Mouse (Mus musculus): Measurements from ENCODE around the gene Mid1ip1. TPM values are rescaled to one million over a fixed set of nuclear protein-coding genes. Genes with fewer than 3 reads are reported as not detected.
A peak's percentile ranks its signal among the peaks of the same experiment; 100 is the strongest.

Gene Mid1ip1
- polyA plus RNA-seq, 1 experiment from 2014 or later, result 20.6 TPM

DNA sequence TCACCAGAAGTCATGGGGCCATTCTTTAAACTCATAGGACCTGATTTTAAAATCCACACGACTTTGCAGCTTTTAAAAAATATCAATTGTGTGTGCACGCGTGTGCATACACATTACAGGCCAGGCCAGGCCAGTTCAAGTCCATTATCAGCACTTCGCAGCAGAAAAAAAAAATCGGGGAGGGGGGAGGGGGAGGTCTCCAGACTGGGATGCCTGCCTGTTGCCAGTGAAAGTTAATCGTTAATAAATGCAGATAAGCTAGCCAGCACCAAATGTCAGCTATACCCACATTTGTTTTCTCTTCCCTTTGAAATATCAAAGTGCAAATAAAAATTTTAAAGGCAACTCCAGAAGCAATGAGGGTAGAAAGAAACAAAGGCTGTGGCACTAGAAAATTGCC lies 5.6 kb downstream of the Mid1ip1 start:
- 43% methylated on average over 6 of the region's 6 CpGs for WGBS
- DNase-seq (ENCODE audit: low spot score) (no peak), ATAC-seq (ENCODE audit: insufficient number of reproducible peaks, low FRiP score, low TSS enrichment, low read depth) (no peak)
- H3K9me3 ChIP-seq (ENCODE audit: control insufficient read depth, low read length), result no peaks in the 10 kb centered on the region
- H3K27ac ChIP-seq (replicated peaks; ENCODE audit: low read depth, low read length), result no peak overlapping the region
- H3K9ac ChIP-seq (ENCODE audit: low read length), result no peak overlapping the region
- no peaks in the 10 kb centered on the region for H3K36me3 ChIP-seq (ENCODE audit: control insufficient read depth, insufficient read depth, low read length)
- H3K4me1 ChIP-seq (ENCODE audit: control insufficient read depth, insufficient read depth, low read length), result no peaks in the 10 kb centered on the region
- no peak overlapping the region for H3K4me2 ChIP-seq (ENCODE audit: low read depth, severe bottlenecking)
- H3K27me3 ChIP-seq (ENCODE audit: control insufficient read depth, insufficient read depth, low read length), result no peaks in the 10 kb centered on the region; the same call in 1 of the 2 replicates
- no peak overlapping the region for H3K4me3 ChIP-seq (ENCODE audit: low read depth, low read length)

DNA sequence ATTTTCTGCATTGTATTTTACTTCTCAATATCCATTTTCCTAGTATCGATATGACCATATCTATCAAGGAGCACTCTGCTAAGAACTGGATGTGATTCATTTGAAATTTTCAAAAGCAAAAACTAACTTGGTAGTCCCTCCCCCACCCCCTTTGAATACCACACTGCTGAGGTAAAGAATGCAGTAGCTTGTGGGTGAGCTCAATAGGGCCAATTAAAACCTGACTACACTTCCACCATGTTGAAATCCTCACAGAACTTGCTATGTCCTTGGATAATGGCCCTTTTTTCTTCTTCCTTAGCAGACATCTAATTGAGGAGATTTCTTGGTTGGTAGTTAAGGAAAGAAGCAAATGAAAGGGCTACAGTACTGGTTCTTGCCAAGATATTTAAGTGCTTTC lies 9.8 kb downstream of the Mid1ip1 start:
- ATAC-seq (ENCODE audit: insufficient number of reproducible peaks, low FRiP score, low TSS enrichment, low read depth) (no peak), DNase-seq (ENCODE audit: low spot score) (no peak)
- H3K9ac ChIP-seq (ENCODE audit: low read length), result no peak overlapping the region
- H3K4me2 ChIP-seq (ENCODE audit: low read depth, severe bottlenecking), result no peak overlapping the region
- no peaks in the 10 kb centered on the region for H3K27me3 ChIP-seq (ENCODE audit: control insufficient read depth, insufficient read depth, low read length)
- H3K4me1 ChIP-seq (ENCODE audit: control insufficient read depth, insufficient read depth, low read length), result no peaks in the 10 kb centered on the region
- 100% methylated on average over 1 of the region's 1 CpGs for WGBS
- H3K36me3 ChIP-seq (ENCODE audit: control insufficient read depth, insufficient read depth, low read length), result no peaks in the 10 kb centered on the region
- H3K4me3 ChIP-seq (ENCODE audit: low read depth, low read length), result no peak overlapping the region
- H3K27ac ChIP-seq (replicated peaks; ENCODE audit: low read depth, low read length), result no peak overlapping the region
- H3K9me3 ChIP-seq (ENCODE audit: control insufficient read depth, low read length), result no peaks in the 10 kb centered on the region

DNA sequence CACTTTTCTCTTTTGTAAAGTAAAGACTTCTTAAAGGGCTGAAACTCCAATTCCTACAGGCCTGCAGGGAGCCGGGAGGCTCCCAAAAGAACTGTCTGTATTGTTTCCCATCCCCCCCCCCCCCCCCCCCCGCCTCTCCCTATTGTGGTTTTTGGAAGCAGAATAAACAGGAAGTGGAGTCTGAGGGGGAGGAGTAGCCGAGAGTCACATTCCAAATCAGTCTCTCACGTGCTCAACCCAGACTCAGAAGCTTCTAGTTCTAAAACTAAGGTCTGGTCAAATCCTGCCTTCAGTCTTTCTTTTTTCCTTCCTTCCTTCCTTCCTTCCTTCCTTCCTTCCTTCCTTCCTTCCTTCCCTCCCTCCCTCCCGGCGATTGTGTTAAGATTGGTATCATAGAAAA lies 14.7 kb downstream of the Mid1ip1 start:
- no peak overlapping the region for H3K27ac ChIP-seq (replicated peaks; ENCODE audit: low read depth, low read length)
- no peak for ATAC-seq (ENCODE audit: insufficient number of reproducible peaks, low FRiP score, low TSS enrichment, low read depth)

DNA sequence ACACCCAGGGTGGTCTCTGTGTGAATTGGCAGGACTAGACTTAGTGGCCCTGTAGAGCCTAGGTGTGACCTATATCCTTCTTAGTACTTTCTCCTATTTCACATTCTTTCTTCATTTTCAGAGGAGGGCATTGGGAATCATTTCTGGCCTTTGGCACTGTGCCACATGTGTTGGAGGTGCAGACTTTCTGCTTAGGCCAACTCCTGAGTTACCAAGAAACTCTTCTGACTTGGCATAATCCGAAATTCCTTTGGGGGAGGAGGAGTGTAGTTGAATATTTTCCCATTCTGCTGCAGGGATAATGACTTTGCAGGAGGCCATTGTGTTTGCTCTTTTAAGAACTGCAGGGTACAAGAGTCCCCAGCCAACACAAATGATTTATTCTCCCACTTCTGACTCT lies 19.6 kb downstream of the Mid1ip1 start:
- H3K4me1 ChIP-seq (ENCODE audit: control insufficient read depth, insufficient read depth, low read length), result 0 out of 2 replicates have a peak, but pooled peaks cover 2% of the 10 kb centered on the region
- H3K27me3 ChIP-seq (ENCODE audit: control insufficient read depth, insufficient read depth, low read length), result no peaks in the 10 kb centered on the region
- H3K4me3 ChIP-seq (ENCODE audit: low read depth, low read length), result no peak overlapping the region
- no peaks in the 10 kb centered on the region for H3K9me3 ChIP-seq (ENCODE audit: control insufficient read depth, low read length)
- peak; percentile 22 for DNase-seq (ENCODE audit: low spot score)
- H3K36me3 ChIP-seq (ENCODE audit: control insufficient read depth, insufficient read depth, low read length), result no peaks in the 10 kb centered on the region
- H3K9ac ChIP-seq (ENCODE audit: low read length), result no peak overlapping the region
- 20% methylated on average over 1 of the region's 1 CpGs for WGBS
- ATAC-seq (ENCODE audit: insufficient number of reproducible peaks, low FRiP score, low TSS enrichment, low read depth), result no peak
- no peak overlapping the region for H3K4me2 ChIP-seq (ENCODE audit: low read depth, severe bottlenecking)
- H3K27ac ChIP-seq (replicated peaks; ENCODE audit: low read depth, low read length), result no peak overlapping the region

More for the DNA sequence above, 14.7 kb downstream of the Mid1ip1 start:
- Histone ChIP-seq H3K27me3 (ENCODE audit: control insufficient read depth, insufficient read depth, low read length) (no peaks in the 10 kb centered on the region), H3K36me3 (ENCODE audit: control insufficient read depth, insufficient read depth, low read length) (no peaks in the 10 kb centered on the region), H3K9me3 (ENCODE audit: control insufficient read depth, low read length) (no peaks in the 10 kb centered on the region), H3K4me3 (ENCODE audit: low read depth, low read length) (no peak overlapping the region), H3K4me2 (ENCODE audit: low read depth, severe bottlenecking) (no peak overlapping the region), H3K9ac (ENCODE audit: low read length) (no peak overlapping the region), H3K4me1 (ENCODE audit: control insufficient read depth, insufficient read depth, low read length) (0 out of 2 replicates have a peak, but pooled peaks cover 2% of the 10 kb centered on the region)
- WGBS, result 33% methylated on average over 6 of the region's 6 CpGs
- no peak for DNase-seq (ENCODE audit: low spot score)

DNA sequence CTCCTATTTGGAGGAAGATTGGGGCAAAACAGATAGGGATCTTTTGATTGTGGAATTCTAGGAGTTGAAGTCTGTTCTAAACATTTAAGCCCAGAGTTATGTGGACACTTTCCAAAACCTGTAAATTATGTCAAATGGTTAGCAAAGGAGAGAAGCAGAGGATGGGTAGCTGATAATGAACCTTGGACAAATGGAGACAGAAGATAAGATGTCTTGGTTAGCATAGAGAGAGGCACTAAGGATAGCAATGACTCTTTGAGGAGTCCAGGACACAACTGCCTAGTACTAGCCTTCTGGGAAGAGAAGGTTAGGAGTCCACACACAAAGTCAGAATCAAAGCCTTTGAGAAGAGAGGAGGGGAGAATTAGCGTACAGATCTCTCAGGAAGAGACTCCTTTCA lies 20.1 kb downstream of the Mid1ip1 start:
- Histone ChIP-seq H3K27ac (replicated peaks; ENCODE audit: low read depth, low read length) (no peak overlapping the region), H3K4me3 (ENCODE audit: low read depth, low read length) (no peak overlapping the region), H3K36me3 (ENCODE audit: control insufficient read depth, insufficient read depth, low read length) (no peaks in the 10 kb centered on the region), H3K4me1 (ENCODE audit: control insufficient read depth, insufficient read depth, low read length) (0 out of 2 replicates have a peak, but pooled peaks cover 2% of the 10 kb centered on the region), H3K27me3 (ENCODE audit: control insufficient read depth, insufficient read depth, low read length) (no peaks in the 10 kb centered on the region), H3K9ac (ENCODE audit: low read length) (no peak overlapping the region), H3K4me2 (ENCODE audit: low read depth, severe bottlenecking) (no peak overlapping the region), H3K9me3 (ENCODE audit: control insufficient read depth, low read length) (no peaks in the 10 kb centered on the region)
- DNase-seq (ENCODE audit: low spot score) (no peak), ATAC-seq (ENCODE audit: insufficient number of reproducible peaks, low FRiP score, low TSS enrichment, low read depth) (no peak)
- WGBS, result 58% methylated on average over 1 of the region's 1 CpGs

DNA sequence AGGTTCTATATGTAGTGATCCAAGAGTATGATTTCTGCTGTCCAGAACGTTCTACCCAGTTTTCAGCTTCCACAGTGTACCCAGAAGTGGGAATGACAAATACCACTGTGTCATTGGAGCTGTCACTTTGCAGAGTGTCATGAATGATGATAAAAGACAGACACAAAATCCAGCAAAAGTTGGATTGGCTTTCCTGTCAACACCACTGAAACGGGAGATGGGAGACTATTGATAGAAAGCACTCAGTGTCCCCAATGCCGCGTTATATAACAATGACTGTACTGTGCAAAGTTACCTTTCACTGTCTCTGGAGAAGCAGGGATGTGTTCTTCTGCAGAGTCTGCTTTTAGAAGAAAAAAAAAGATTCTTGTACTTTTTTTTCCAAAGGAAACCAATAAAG lies 44.1 kb downstream of the Mid1ip1 start:
- Histone ChIP-seq H3K27ac (replicated peaks; ENCODE audit: low read depth, low read length) (no peak overlapping the region), H3K36me3 (ENCODE audit: control insufficient read depth, insufficient read depth, low read length) (no peaks in the 10 kb centered on the region), H3K4me2 (ENCODE audit: low read depth, severe bottlenecking) (no peak overlapping the region), H3K4me1 (ENCODE audit: control insufficient read depth, insufficient read depth, low read length) (no peaks in the 10 kb centered on the region), H3K9me3 (ENCODE audit: control insufficient read depth, low read length) (no peaks in the 10 kb centered on the region), H3K9ac (ENCODE audit: low read length) (no peak overlapping the region), H3K4me3 (ENCODE audit: low read depth, low read length) (no peak overlapping the region), H3K27me3 (ENCODE audit: control insufficient read depth, insufficient read depth, low read length) (no peaks in the 10 kb centered on the region)
- WGBS, result 83% methylated on average over 4 of the region's 4 CpGs
- ATAC-seq (ENCODE audit: insufficient number of reproducible peaks, low FRiP score, low TSS enrichment, low read depth), result no peak
- no peak for DNase-seq (ENCODE audit: low spot score)

DNA sequence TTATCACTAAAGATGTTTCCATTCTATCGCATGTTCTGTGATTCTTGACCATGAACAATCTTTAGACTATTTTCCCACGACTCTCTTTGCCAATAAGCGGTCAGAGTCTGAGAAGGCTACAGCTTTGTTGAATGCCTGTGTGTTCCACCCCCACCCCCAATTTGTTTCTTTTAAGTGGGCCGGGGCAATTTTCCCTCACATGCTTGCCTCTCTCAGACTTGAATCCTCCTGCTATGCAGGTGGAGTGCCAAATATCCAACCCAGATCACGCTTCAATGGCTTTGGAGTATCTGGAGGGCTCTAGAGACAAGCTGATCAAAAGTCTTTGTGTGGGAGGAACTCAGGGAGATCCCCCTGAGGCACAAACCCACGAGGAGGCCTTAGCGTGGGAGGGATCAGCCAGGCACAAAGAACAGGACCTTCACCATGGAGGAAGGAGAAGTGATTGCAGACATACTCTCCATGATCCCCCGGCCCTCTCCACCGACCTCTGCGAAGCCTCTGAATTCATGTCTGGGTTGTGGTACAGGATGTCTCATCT lies 48.7 kb downstream of the Mid1ip1 start:
- H3K4me3 ChIP-seq (ENCODE audit: low read depth, low read length), result no peak overlapping the region
- H3K9ac ChIP-seq (ENCODE audit: low read length), result no peak overlapping the region
- DNase-seq (ENCODE audit: low spot score), result no peak
- no peak for ATAC-seq (ENCODE audit: insufficient number of reproducible peaks, low FRiP score, low TSS enrichment, low read depth)
- H3K27ac ChIP-seq (replicated peaks; ENCODE audit: low read depth, low read length), result no peak overlapping the region
- no peaks in the 10 kb centered on the region for H3K36me3 ChIP-seq (ENCODE audit: control insufficient read depth, insufficient read depth, low read length)
- H3K4me2 ChIP-seq (ENCODE audit: low read depth, severe bottlenecking), result no peak overlapping the region
- H3K9me3 ChIP-seq (ENCODE audit: control insufficient read depth, low read length), result no peaks in the 10 kb centered on the region
- H3K27me3 ChIP-seq (ENCODE audit: control insufficient read depth, insufficient read depth, low read length), result no peaks in the 10 kb centered on the region
- WGBS, result 76% methylated on average over 10 of the region's 10 CpGs
- H3K4me1 ChIP-seq (ENCODE audit: control insufficient read depth, insufficient read depth, low read length), result no peaks in the 10 kb centered on the region

Other genes with a start within 250 kb of the Mid1ip1 start
- gene Tspan7, start 229.9 kb upstream of the Mid1ip1 start, polyA plus RNA-seq (2014; fragmentation: Nextera tagmentation; extraction: Ambion mirVana), result 49.2 and 50.9 TPM in 2 replicates